Mouse (Mus musculus): ENCODE data around the gene Trp53i13. TPM values are rescaled to one million over a fixed set of nuclear protein-coding genes. Genes with fewer than 3 reads are reported as not detected.

Gene Trp53i13
- polyA plus RNA-seq, 1 experiment from 2014 or later = 12.0 TPM

- peak overlapping the region; percentile 20; the same call in 1 of the 2 replicates for H3K9ac ChIP-seq (replicated peaks; ENCODE audit: low read length)
- no peaks in the 10 kb centered on the region for H3K27me3 ChIP-seq (ENCODE audit: control insufficient read depth, insufficient read depth, low read length)
- H3K27ac ChIP-seq (replicated peaks; ENCODE audit: low read depth, low read length) = peak overlapping the region; percentile 75
- DNase-seq (peak; percentile 97), ATAC-seq (ENCODE audit: low FRiP score, low TSS enrichment) (peak; percentile 49; the same call in 1 of the 2 replicates)
- peak overlapping the region; percentile 81 for H3K4me2 ChIP-seq (ENCODE audit: low read length)
- 1% methylated on average over 13 of the region's 13 CpGs for WGBS
- H3K9me3 ChIP-seq (ENCODE audit: control insufficient read depth, low read length) = no peaks in the 10 kb centered on the region
- peak overlapping the region; percentile 41 for H3K4me3 ChIP-seq (replicated peaks; ENCODE audit: low read depth, low read length)
- H3K4me1 ChIP-seq (ENCODE audit: control insufficient read depth, insufficient read depth, low read length) = peaks cover 62% of the 10 kb centered on the region
- no peaks in the 10 kb centered on the region for H3K36me3 ChIP-seq (ENCODE audit: control insufficient read depth, insufficient read depth, low read length)
Observed at GRCm38 (mm10) chr11:77491123-77491501, 24.7 kb downstream of the Trp53i13 start.

- 69% methylated on average over 6 of the region's 6 CpGs for WGBS
- Histone ChIP-seq H3K36me3 (ENCODE audit: control insufficient read depth, insufficient read depth, low read length) (no peaks in the 10 kb centered on the region), H3K27me3 (ENCODE audit: control insufficient read depth, insufficient read depth, low read length) (no peaks in the 10 kb centered on the region), H3K9ac (replicated peaks; ENCODE audit: low read length) (peak overlapping the region; percentile 98), H3K9me3 (ENCODE audit: control insufficient read depth, low read length) (no peaks in the 10 kb centered on the region), H3K27ac (replicated peaks; ENCODE audit: low read depth, low read length) (peak overlapping the region; percentile 75; the same call in 1 of the 2 replicates), H3K4me3 (replicated peaks; ENCODE audit: low read depth, low read length) (peak overlapping the region; percentile 95), H3K4me1 (ENCODE audit: control insufficient read depth, insufficient read depth, low read length) (peaks cover 67% of the 10 kb centered on the region), H3K4me2 (ENCODE audit: low read length) (peak overlapping the region; percentile 81)
- no peak for ATAC-seq (ENCODE audit: low FRiP score, low TSS enrichment)
- DNase-seq = no peak
Observed at GRCm38 (mm10) chr11:77490451-77490850, 25.3 kb downstream of the Trp53i13 start.

- H3K9ac ChIP-seq (replicated peaks; ENCODE audit: low read length) = peak within 1 kb of the TSS; percentile 98
- peak within 1 kb of the TSS; percentile 95 for H3K4me3 ChIP-seq (replicated peaks; ENCODE audit: low read depth, low read length)
- peaks cover 64% of the 10 kb centered on the region for H3K4me1 ChIP-seq (ENCODE audit: control insufficient read depth, insufficient read depth, low read length)
- ATAC-seq (ENCODE audit: low FRiP score, low TSS enrichment) (peak; percentile 65), DNase-seq (peak; percentile 92)
- WGBS = under 1% methylated on average over 48 of the region's 87 CpGs
- H3K36me3 ChIP-seq (ENCODE audit: control insufficient read depth, insufficient read depth, low read length) = no peaks in the 10 kb centered on the region
- peak within 1 kb of the TSS; percentile 81 for H3K4me2 ChIP-seq (ENCODE audit: low read length)
- no peaks in the 10 kb centered on the region for H3K27me3 ChIP-seq (ENCODE audit: control insufficient read depth, insufficient read depth, low read length)
- peak within 1 kb of the TSS; percentile 93 for H3K27ac ChIP-seq (replicated peaks; ENCODE audit: low read depth, low read length)
- no peaks in the 10 kb centered on the region for H3K9me3 ChIP-seq (ENCODE audit: control insufficient read depth, low read length)
Observed at GRCm38 (mm10) chr11:77489591-77490235, 26.1 kb downstream of the Trp53i13 start, which contains the start of gene Ankrd13b. Ankrd13b (minus strand) TSS chr11:77489678.

- peak overlapping the region; percentile 93 for H3K27ac ChIP-seq (replicated peaks; ENCODE audit: low read depth, low read length)
- H3K4me3 ChIP-seq (replicated peaks; ENCODE audit: low read depth, low read length) = peak overlapping the region; percentile 95
- H3K9me3 ChIP-seq (ENCODE audit: control insufficient read depth, low read length) = no peaks in the 10 kb centered on the region
- peak; percentile 71 for DNase-seq
- H3K36me3 ChIP-seq (ENCODE audit: control insufficient read depth, insufficient read depth, low read length) = no peaks in the 10 kb centered on the region
- H3K9ac ChIP-seq (replicated peaks; ENCODE audit: low read length) = peak overlapping the region; percentile 98
- peak overlapping the region; percentile 81 for H3K4me2 ChIP-seq (ENCODE audit: low read length)
- H3K27me3 ChIP-seq (ENCODE audit: control insufficient read depth, insufficient read depth, low read length) = no peaks in the 10 kb centered on the region
- ATAC-seq (ENCODE audit: low FRiP score, low TSS enrichment) = no peak
- H3K4me1 ChIP-seq (ENCODE audit: control insufficient read depth, insufficient read depth, low read length) = peaks cover 59% of the 10 kb centered on the region
- WGBS = 2% methylated on average over 53 of the region's 55 CpGs
Observed at GRCm38 (mm10) chr11:77488771-77489581, 26.8 kb downstream of the Trp53i13 start.

- Histone ChIP-seq H3K27me3 (ENCODE audit: control insufficient read depth, insufficient read depth, low read length) (no peaks in the 10 kb centered on the region), H3K4me3 (replicated peaks; ENCODE audit: low read depth, low read length) (no peak overlapping the region), H3K36me3 (ENCODE audit: control insufficient read depth, insufficient read depth, low read length) (no peaks in the 10 kb centered on the region), H3K9ac (replicated peaks; ENCODE audit: low read length) (no peak overlapping the region; the same call in 1 of the 2 replicates), H3K4me1 (ENCODE audit: control insufficient read depth, insufficient read depth, low read length) (peaks cover 68% of the 10 kb centered on the region), H3K27ac (replicated peaks; ENCODE audit: low read depth, low read length) (peak overlapping the region; percentile 37), H3K9me3 (ENCODE audit: control insufficient read depth, low read length) (no peaks in the 10 kb centered on the region), H3K4me2 (ENCODE audit: low read length) (peak overlapping the region; percentile 81)
- DNase-seq (peak; percentile 66), ATAC-seq (ENCODE audit: low FRiP score, low TSS enrichment) (no peak)
- 52% methylated on average over 5 of the region's 5 CpGs for WGBS
Observed at GRCm38 (mm10) chr11:77486798-77487197, 29.0 kb downstream of the Trp53i13 start.

- DNase-seq = peak; percentile 44
- ATAC-seq (ENCODE audit: low FRiP score, low TSS enrichment) = no peak
- Histone ChIP-seq H3K36me3 (ENCODE audit: control insufficient read depth, insufficient read depth, low read length) (no peaks in the 10 kb centered on the region), H3K9me3 (ENCODE audit: control insufficient read depth, low read length) (no peaks in the 10 kb centered on the region), H3K27me3 (ENCODE audit: control insufficient read depth, insufficient read depth, low read length) (no peaks in the 10 kb centered on the region), H3K4me3 (replicated peaks; ENCODE audit: low read depth, low read length) (no peak overlapping the region), H3K4me2 (ENCODE audit: low read length) (peak overlapping the region; percentile 81; the same call in 1 of the 2 replicates), H3K27ac (replicated peaks; ENCODE audit: low read depth, low read length) (0 out of 2 replicates have a peak overlapping the region, but pooled peaks have one; percentile 3), H3K9ac (replicated peaks; ENCODE audit: low read length) (peak overlapping the region; percentile 4), H3K4me1 (ENCODE audit: control insufficient read depth, insufficient read depth, low read length) (peaks cover 57% of the 10 kb centered on the region)
- WGBS = 56% methylated on average over 6 of the region's 6 CpGs
Observed at GRCm38 (mm10) chr11:77485229-77485628, 30.6 kb downstream of the Trp53i13 start.

GRCm38 (mm10) chr11:77483510-77484255, 32.1 kb downstream of the Trp53i13 start:
- Histone ChIP-seq H3K27ac (replicated peaks; ENCODE audit: low read depth, low read length) (no peak overlapping the region), H3K9ac (replicated peaks; ENCODE audit: low read length) (no peak overlapping the region), H3K9me3 (ENCODE audit: control insufficient read depth, low read length) (no peaks in the 10 kb centered on the region), H3K4me2 (ENCODE audit: low read length) (no peak overlapping the region), H3K4me3 (replicated peaks; ENCODE audit: low read depth, low read length) (no peak overlapping the region), H3K36me3 (ENCODE audit: control insufficient read depth, insufficient read depth, low read length) (no peaks in the 10 kb centered on the region), H3K4me1 (ENCODE audit: control insufficient read depth, insufficient read depth, low read length) (peaks cover 55% of the 10 kb centered on the region), H3K27me3 (ENCODE audit: control insufficient read depth, insufficient read depth, low read length) (no peaks in the 10 kb centered on the region)
- 78% methylated on average over 11 of the region's 11 CpGs for WGBS
- no peak for DNase-seq
- no peak for ATAC-seq (ENCODE audit: low FRiP score, low TSS enrichment)

- no peak for ATAC-seq (ENCODE audit: low FRiP score, low TSS enrichment)
- 80% methylated on average over 3 of the region's 3 CpGs for WGBS
- H3K27ac ChIP-seq (replicated peaks; ENCODE audit: low read depth, low read length) = no peak overlapping the region
- H3K4me1 ChIP-seq (ENCODE audit: control insufficient read depth, insufficient read depth, low read length) = peaks cover 50% of the 10 kb centered on the region
- DNase-seq = no peak
- H3K36me3 ChIP-seq (ENCODE audit: control insufficient read depth, insufficient read depth, low read length) = no peaks in the 10 kb centered on the region
- no peaks in the 10 kb centered on the region for H3K27me3 ChIP-seq (ENCODE audit: control insufficient read depth, insufficient read depth, low read length)
- H3K9ac ChIP-seq (replicated peaks; ENCODE audit: low read length) = no peak overlapping the region
- H3K9me3 ChIP-seq (ENCODE audit: control insufficient read depth, low read length) = no peaks in the 10 kb centered on the region
- no peak overlapping the region for H3K4me3 ChIP-seq (replicated peaks; ENCODE audit: low read depth, low read length)
- no peak overlapping the region for H3K4me2 ChIP-seq (ENCODE audit: low read length)
Observed at GRCm38 (mm10) chr11:77483043-77483442, 32.7 kb downstream of the Trp53i13 start.

Data from midbrain, embryonic 14.5 days (tissue).